Mouse (Mus musculus) midbrain, embryonic 12.5 days (tissue): Measurements from ENCODE around the gene Plekhh2. TPM values are rescaled to one million over a fixed set of nuclear protein-coding genes. Genes with fewer than 3 reads are reported as not detected.

Experiments
- ATAC-seq: fragments of 200-750 bp; cut with Nextera tagmentation; 2 replicates; pipeline ENCODE4 v1.8.0; 2017; ENCODE audit warnings: low read depth, moderate TSS enrichment, moderate library complexity; ENCODE audit not compliant: low FRiP score
- H3K27ac ChIP-seq: fragments of 300-500 bp; sonication (generic); replicated peaks from 2 replicates; pipeline ENCODE4 v1.5.1; 2016; ENCODE audit warnings: mild to moderate bottlenecking
- H3K27me3 ChIP-seq: fragments of 300-500 bp; sonication (generic); 2 replicates; pipeline ENCODE4 v1.6.1; 2016; ENCODE audit warnings: mild to moderate bottlenecking
- H3K36me3 ChIP-seq: fragments of 300-500 bp; sonication (generic); 2 replicates; pipeline ENCODE4 v1.6.1; 2016
- H3K4me1 ChIP-seq: fragments of 300-500 bp; sonication (generic); 2 replicates; pipeline ENCODE4 v1.6.1; 2016
- H3K4me2 ChIP-seq: fragments of 300-500 bp; sonication (generic); replicated peaks from 2 replicates; pipeline ENCODE4 v1.6.1; 2016; ENCODE audit warnings: mild to moderate bottlenecking, moderate library complexity
- H3K4me3 ChIP-seq: fragments of 300-500 bp; sonication (generic); 2 replicates; pipeline ENCODE4 v1.5.1; 2016; ENCODE audit warnings: mild to moderate bottlenecking
- H3K9ac ChIP-seq: fragments of 300-500 bp; sonication (generic); replicated peaks from 2 replicates; pipeline ENCODE4 v1.6.1; 2016; ENCODE audit warnings: mild to moderate bottlenecking, moderate library complexity
- H3K9me3 ChIP-seq: fragments of 300-500 bp; sonication (generic); 2 replicates; pipeline ENCODE4 v1.6.1; 2016; ENCODE audit warnings: mild to moderate bottlenecking
- WGBS: fragments of 180-500 bp; shearing (Covaris S2); methylation state at CpG from one replicate; pipeline ENCODE4 v1.1.7; 2016; 5-methylcytosine and 5-hydroxymethylcytosine counted together
- polyA plus RNA-seq: library from polyadenylated mRNA; unstranded; fragments of >200 nt; fragmentation: Nextera tagmentation; extraction: Ambion mirVana; gene quantifications from 2 replicates; pipeline ENCODE4 v1.2.1, GENCODE M21; 2016

Gene Plekhh2
- polyA plus RNA-seq, 1 experiment from 2014 or later, result 3.2 TPM

DNA sequence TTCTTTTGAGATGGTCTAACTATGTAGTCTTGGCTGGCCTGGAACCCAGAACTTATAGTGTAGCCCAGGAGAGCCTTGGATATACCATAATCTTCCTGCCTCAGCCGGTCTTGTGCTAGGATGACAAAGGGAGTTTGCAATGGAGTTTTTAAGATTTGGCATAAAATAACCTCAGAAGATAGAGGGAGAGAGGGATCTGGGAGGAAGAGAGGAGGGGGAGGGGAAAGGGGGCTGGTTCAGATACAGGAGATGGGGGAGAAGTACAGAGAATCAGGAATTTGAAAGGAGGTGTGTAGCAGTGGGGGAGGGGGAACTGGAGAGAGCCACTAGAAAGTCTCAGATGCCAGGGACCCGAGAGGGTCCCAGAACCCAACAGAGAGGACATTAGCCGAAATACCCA, 7.7 kb downstream of the Plekhh2 start:
- Histone ChIP-seq H3K9ac (no peak overlapping the region), H3K27ac (no peak overlapping the region), H3K9me3 (no peaks in the 10 kb centered on the region), H3K4me2 (no peak overlapping the region), H3K4me3 (no peak overlapping the region), H3K4me1 (no peaks in the 10 kb centered on the region), H3K36me3 (no peaks in the 10 kb centered on the region), H3K27me3 (no peaks in the 10 kb centered on the region)
- WGBS, result 85% methylated on average over 3 of the region's 3 CpGs
- no peak for ATAC-seq

DNA sequence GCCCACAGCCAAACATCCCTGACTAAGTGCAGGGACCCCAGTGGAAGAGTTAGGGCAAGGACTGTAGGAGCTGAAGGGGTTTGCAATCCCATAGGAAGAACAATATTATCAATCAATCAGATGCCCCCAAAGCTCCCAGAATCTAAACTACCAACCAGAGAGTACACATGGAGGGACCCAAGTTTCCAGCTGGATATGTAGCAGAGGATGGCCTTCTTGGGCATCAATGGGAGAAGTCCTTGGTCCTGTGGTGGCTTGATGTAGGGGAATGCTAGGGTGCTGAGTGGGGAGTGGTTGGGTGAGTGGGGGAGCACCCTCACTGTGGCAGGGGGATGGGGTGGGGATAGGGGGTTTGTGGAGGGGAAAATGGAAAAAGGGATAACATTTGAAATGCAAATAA, 8.4 kb downstream of the Plekhh2 start:
- no peaks in the 10 kb centered on the region for H3K27me3 ChIP-seq
- H3K27ac ChIP-seq, result no peak overlapping the region
- H3K9ac ChIP-seq, result no peak overlapping the region
- H3K36me3 ChIP-seq, result no peaks in the 10 kb centered on the region
- H3K4me3 ChIP-seq, result no peak overlapping the region
- no peaks in the 10 kb centered on the region for H3K4me1 ChIP-seq
- ATAC-seq, result no peak
- no peaks in the 10 kb centered on the region for H3K9me3 ChIP-seq
- no peak overlapping the region for H3K4me2 ChIP-seq

DNA sequence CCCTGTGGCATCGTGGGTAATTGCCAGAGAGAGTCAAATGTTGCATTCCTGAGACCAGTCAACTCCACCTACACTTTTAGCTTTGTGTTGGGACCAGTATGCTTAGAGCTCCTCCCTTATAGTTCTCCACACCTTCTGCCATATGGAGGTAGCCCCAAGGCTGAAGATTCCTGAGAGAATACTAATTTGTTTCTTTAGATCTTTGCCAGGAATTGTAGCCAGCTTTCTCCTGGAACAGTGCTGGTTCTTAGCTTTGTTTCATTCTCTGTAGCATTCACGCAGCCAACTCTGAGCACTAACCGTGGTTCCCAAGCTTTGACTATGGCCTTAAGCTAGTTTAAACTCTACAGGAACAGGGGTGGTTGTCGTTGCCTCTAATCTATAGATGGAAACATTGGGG, 17.7 kb downstream of the Plekhh2 start:
- H3K4me1 ChIP-seq, result peaks cover 13% of the 10 kb centered on the region; the same call in 1 of the 2 replicates
- H3K9ac ChIP-seq, result no peak overlapping the region
- H3K9me3 ChIP-seq, result no peaks in the 10 kb centered on the region
- no peak overlapping the region for H3K27ac ChIP-seq
- 81% methylated on average over 4 of the region's 4 CpGs for WGBS
- H3K27me3 ChIP-seq, result no peaks in the 10 kb centered on the region
- H3K4me3 ChIP-seq, result no peak overlapping the region
- no peak for ATAC-seq
- no peak overlapping the region for H3K4me2 ChIP-seq
- no peaks in the 10 kb centered on the region for H3K36me3 ChIP-seq

DNA sequence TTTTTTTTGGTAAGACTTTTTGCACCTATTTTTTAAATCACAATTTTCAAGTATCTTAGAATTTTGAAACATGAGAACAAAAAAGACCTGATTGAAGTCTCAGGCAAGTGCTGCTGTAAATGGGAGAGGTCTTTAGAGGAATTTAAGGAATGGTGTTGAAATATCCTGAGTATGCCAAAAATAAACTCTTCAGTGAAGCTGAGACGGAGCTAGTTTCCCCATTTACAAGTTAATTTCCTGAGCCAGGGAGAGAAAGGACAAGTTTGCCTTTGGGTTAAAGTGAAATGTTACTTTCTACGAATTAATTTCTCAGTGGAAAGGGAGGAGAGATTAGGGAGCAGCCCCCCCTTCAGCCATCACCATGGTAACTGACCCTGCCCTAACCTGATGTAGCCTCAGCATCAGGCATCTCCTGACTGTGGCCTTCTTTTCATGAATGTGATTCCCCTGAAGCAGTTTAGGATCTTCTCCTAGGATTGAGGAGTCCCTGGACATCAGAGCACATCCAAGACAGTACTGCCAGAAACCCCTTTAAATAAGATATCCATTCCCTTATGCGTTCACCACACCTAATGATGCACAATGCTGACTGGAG, 18.6 kb downstream of the Plekhh2 start:
- WGBS, result 41% methylated on average over 3 of the region's 3 CpGs
- Histone ChIP-seq H3K4me1 (peaks cover 13% of the 10 kb centered on the region; the same call in 1 of the 2 replicates), H3K9ac (no peak overlapping the region), H3K9me3 (no peaks in the 10 kb centered on the region), H3K27ac (no peak overlapping the region), H3K36me3 (no peaks in the 10 kb centered on the region), H3K27me3 (no peaks in the 10 kb centered on the region), H3K4me2 (no peak overlapping the region), H3K4me3 (no peak overlapping the region)
- ATAC-seq, result no peak

DNA sequence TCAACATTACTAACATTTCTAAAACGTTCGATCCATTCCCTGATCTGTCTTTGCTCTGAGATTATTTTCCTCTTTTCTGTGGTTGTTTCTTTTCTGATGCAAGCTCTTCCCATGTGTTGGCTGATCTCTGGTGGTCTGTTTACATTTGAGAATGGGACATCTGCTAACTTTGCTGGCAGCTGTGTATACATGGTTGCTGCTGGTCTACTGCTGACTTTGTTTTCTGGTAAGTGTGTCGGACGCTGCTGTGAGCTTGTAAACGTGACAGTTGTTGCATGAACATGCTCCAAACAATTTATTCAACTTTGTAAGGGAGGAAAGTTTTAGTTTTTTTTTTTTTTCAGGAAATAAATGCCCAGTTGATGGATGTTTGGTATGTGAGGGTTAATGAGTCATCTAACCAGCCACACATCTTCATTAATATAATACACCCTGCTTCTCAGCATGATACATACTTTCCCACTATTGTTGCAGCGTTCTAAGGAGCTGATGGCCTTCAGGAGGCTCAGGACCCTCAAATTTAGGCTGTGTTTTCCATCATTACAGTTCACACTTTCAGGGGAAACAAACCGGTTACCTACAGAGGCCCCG, 21.3 kb downstream of the Plekhh2 start:
- 66% methylated on average over 8 of the region's 8 CpGs for WGBS
- no peaks in the 10 kb centered on the region for H3K36me3 ChIP-seq
- H3K4me1 ChIP-seq, result peaks cover 13% of the 10 kb centered on the region; the same call in 1 of the 2 replicates
- ATAC-seq, result no peak
- H3K4me3 ChIP-seq, result no peak overlapping the region
- H3K9ac ChIP-seq, result no peak overlapping the region
- no peak overlapping the region for H3K4me2 ChIP-seq
- peak overlapping the region; percentile 52; the same call in 1 of the 2 replicates for H3K27ac ChIP-seq
- H3K9me3 ChIP-seq, result no peaks in the 10 kb centered on the region
- no peaks in the 10 kb centered on the region for H3K27me3 ChIP-seq

DNA sequence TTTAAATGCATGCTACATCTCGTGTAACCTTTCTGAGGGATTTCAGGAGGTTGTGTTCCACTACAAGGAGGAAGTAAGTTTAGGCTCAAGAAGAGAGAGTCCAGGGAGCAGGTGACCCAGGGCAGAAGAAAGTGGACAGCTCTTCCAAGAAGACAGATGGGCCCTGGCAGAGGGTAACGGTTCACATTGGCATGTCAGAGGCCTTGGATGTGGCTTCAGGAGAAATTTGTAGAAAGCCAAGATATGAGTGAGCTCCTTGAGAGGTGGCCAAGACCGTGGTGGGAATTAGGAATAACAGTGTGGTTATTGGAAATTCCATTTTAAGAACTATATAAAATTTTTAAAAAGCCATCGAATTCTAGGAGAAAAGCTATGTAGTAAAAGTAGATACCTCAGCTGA, 22.1 kb downstream of the Plekhh2 start:
- 94% methylated on average over 4 of the region's 4 CpGs for WGBS
- Histone ChIP-seq H3K4me2 (no peak overlapping the region), H3K9ac (no peak overlapping the region), H3K27me3 (no peaks in the 10 kb centered on the region), H3K36me3 (no peaks in the 10 kb centered on the region), H3K4me1 (peaks cover 13% of the 10 kb centered on the region; the same call in 1 of the 2 replicates), H3K27ac (0 out of 2 replicates have a peak overlapping the region, but pooled peaks have one; percentile 10), H3K4me3 (no peak overlapping the region), H3K9me3 (no peaks in the 10 kb centered on the region)
- ATAC-seq, result no peak

DNA sequence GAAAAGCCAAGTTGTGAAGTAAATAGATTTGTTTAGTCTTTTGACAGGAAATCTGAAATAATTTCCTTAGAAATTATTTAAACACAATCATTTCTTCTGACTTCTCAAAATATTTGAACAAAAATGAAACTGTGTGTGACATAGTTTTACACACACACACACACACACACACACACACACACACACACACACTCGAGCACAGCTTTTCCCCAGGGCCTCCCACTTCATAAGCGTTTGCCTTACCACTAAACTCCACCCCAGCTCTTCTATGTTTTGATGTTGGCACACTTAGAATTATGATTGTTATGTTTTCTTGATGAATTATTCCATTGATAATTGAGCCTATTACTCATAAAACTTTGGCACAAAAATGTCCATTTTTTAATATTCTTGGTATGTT, 22.9 kb downstream of the Plekhh2 start:
- Histone ChIP-seq H3K27ac (no peak overlapping the region), H3K4me1 (peaks cover 13% of the 10 kb centered on the region; the same call in 1 of the 2 replicates), H3K27me3 (no peaks in the 10 kb centered on the region), H3K9ac (no peak overlapping the region), H3K36me3 (no peaks in the 10 kb centered on the region), H3K4me2 (no peak overlapping the region), H3K4me3 (no peak overlapping the region), H3K9me3 (no peaks in the 10 kb centered on the region)
- ATAC-seq, result no peak
- 85% methylated on average over 2 of the region's 2 CpGs for WGBS

DNA sequence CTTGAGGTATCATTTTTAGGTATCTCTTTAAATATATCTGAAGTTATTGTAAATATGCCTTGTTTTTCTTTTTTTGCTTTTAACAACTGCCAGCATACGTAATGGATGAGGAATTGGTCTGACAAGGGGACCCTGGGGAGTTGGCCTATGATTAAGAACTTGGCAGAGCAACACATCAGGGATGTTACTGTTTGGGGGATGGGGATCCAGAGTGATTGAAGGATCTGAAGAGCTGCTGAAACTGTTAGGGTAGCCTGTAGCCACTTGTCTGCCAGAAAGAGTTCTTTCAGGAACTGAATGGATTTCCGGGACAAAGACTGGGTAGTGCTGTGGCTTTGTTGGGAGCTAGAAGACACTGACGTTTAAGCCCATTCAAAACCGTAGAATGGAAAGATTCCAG, 23.5 kb downstream of the Plekhh2 start:
- no peak overlapping the region for H3K9ac ChIP-seq
- H3K27ac ChIP-seq, result no peak overlapping the region
- H3K9me3 ChIP-seq, result no peaks in the 10 kb centered on the region
- H3K36me3 ChIP-seq, result no peaks in the 10 kb centered on the region
- H3K4me2 ChIP-seq, result no peak overlapping the region
- no peak for ATAC-seq
- no peak overlapping the region for H3K4me3 ChIP-seq
- WGBS, result 57% methylated on average over 4 of the region's 4 CpGs
- H3K4me1 ChIP-seq, result peaks cover 13% of the 10 kb centered on the region; the same call in 1 of the 2 replicates
- H3K27me3 ChIP-seq, result no peaks in the 10 kb centered on the region

DNA sequence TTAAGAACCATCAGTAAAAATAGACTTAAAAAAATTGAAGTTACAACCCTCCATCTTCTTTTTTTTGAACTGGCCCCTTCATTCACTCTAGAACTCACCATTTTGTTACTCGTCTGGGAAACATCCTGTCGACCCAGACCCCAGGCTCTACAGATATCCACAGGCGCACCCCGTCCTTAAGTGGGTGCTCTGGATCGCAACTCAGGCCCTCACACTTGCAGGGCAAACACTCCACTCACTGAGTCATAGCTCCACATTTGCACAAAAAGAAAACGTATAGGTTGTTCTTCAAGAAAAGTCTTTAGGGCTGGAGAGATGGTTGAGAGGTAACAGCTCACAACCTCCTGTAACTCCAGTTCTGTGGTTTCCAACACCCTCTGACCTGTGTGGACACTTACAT, 25.6 kb downstream of the Plekhh2 start:
- H3K9ac ChIP-seq, result no peak overlapping the region
- no peaks in the 10 kb centered on the region for H3K27me3 ChIP-seq
- WGBS, result 95% methylated on average over 6 of the region's 6 CpGs
- peaks cover 11% of the 10 kb centered on the region; the same call in 1 of the 2 replicates for H3K4me1 ChIP-seq
- no peak overlapping the region for H3K4me2 ChIP-seq
- no peak overlapping the region for H3K4me3 ChIP-seq
- no peaks in the 10 kb centered on the region for H3K9me3 ChIP-seq
- no peak overlapping the region for H3K27ac ChIP-seq
- no peaks in the 10 kb centered on the region for H3K36me3 ChIP-seq
- no peak for ATAC-seq

DNA sequence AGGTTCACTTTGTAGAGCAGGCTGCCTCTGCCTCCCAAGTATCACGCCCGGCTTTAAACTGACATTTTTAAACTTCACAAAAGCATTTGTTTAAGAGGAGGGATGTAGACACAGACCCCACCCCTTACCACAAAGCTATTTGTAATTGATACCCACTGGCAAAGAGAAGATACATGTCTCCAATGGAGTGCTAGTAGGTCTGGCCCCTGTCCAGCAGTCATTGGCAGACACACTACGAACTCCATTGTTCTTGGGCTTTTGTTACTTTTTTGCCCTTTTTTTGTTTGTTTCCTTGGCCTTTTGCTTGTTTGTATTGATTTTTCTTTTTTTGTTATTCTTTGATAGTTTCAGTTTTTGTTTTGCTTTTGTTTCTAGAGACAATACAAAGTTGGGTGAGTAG, 26.3 kb downstream of the Plekhh2 start:
- H3K27me3 ChIP-seq, result no peaks in the 10 kb centered on the region
- 94% methylated on average over 3 of the region's 3 CpGs for whole genome bisulfite sequencing
- no peak overlapping the region for H3K4me2 ChIP-seq
- no peak for ATAC-seq
- no peak overlapping the region for H3K4me3 ChIP-seq
- no peak overlapping the region for H3K9ac ChIP-seq
- H3K4me1 ChIP-seq, result peaks cover 4% of the 10 kb centered on the region; the same call in 1 of the 2 replicates
- H3K9me3 ChIP-seq, result no peaks in the 10 kb centered on the region
- H3K27ac ChIP-seq, result no peak overlapping the region
- H3K36me3 ChIP-seq, result no peaks in the 10 kb centered on the region

DNA sequence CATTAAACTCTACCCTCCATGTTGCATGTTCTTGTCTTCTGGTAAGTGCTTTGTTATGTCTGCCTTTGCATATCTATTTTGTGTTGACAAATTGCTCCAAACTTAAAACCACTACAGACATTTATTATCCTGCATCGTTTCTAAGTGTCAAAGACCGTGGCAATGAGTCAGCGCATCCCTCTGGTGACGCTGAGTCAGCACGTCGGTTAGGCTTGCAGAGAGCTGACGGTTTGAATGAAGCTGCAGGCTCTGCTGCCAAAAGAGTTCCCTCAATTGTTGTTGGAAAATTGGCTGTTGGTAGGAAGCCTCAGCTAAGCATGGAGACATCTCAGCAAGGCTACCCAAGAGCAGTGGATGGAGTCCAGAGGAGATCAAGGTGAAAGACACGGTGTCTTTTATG, 28.9 kb downstream of the Plekhh2 start:
- Histone ChIP-seq H3K4me1 (no peaks in the 10 kb centered on the region), H3K9me3 (no peaks in the 10 kb centered on the region), H3K36me3 (no peaks in the 10 kb centered on the region), H3K4me3 (no peak overlapping the region), H3K9ac (no peak overlapping the region), H3K4me2 (no peak overlapping the region), H3K27me3 (no peaks in the 10 kb centered on the region), H3K27ac (no peak overlapping the region)
- WGBS, result 92% methylated on average over 8 of the region's 8 CpGs
- ATAC-seq, result no peak

DNA sequence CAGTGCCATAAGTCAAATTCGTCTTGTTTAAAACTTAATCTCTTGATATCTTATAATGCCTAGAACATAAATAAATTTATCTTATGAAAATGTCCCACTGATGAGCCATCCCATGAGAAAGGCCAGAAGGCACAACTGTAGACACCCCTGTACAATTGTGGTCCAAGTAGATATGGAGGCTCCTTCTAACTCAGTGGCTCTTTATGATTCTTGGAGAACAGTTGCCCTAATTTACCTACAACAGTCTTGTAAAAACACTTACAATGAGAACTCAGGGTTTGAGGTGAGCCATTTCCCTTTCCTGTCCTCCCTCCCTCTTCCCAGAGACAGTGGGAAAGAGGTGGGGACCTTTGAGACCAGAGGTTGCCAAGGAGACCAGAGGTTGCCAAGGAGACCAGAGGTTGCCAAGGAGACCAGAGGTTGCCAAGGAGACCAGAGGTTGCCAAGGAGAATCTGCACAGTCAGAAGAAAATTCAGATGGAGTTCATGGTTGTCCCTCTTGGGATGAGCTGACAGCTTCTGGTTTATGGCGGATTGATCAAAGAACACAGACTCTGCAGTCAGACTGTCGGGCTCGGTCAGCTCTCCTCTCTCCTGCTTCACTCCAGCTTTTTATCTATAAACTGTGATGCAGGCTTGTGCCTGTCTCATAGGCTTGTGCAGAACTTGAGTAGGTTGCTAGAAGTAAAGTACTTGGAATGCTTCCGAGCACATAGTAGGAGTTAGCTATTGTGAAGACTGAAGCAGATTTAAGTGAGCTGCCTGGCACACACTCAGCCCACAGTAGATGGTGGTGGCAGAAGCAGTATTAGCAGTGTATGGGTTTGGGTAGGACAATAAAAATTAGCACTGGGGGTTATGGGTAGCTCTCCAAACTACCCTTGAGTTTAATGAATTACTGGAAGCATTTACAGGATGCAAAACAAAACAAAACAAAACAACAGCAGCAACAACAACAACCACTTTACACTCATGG, 39.5 kb downstream of the Plekhh2 start:
- peak; percentile 92 for ATAC-seq
- peak overlapping the region; percentile 81 for H3K27ac ChIP-seq
- H3K27me3 ChIP-seq, result peaks cover 4% of the 10 kb centered on the region
- no peak overlapping the region for H3K4me3 ChIP-seq
- peak overlapping the region; percentile 26 for H3K4me2 ChIP-seq
- peaks cover 22% of the 10 kb centered on the region for H3K4me1 ChIP-seq
- H3K9me3 ChIP-seq, result no peaks in the 10 kb centered on the region
- H3K9ac ChIP-seq, result no peak overlapping the region
- H3K36me3 ChIP-seq, result no peaks in the 10 kb centered on the region
- whole genome bisulfite sequencing, result 47% methylated on average over 5 of the region's 5 CpGs
